Mouse (Mus musculus) heart, adult 18-20 months (tissue): ENCODE measurements around the gene Zfp57. TPM values are rescaled to one million over a fixed set of nuclear protein-coding genes. Genes with fewer than 3 reads are reported as not detected.

Experiments
- DNase-seq, 2 experiments: peaks; one replicate each; pipeline ENCODE4 v3.0.0; 2021 to 2022; ENCODE audit warnings: mixed read lengths in 1 of 2
- total RNA-seq, 2 experiments: library from RNA; stranded (reverse); gene quantifications; 2 replicates each; pipeline ENCODE4 v1.2.3; 2021

Zfp57 gene
- total RNA-seq, 2 experiments from 2014 or later, result 1.7 to 2.0 TPM

- peak; percentile 84 to 90 for DNase-seq
These were observed 44.8 kb downstream of the Zfp57 start, which contains the start of gene Gabbr1 for GRCm38 (mm10) chr17:37045611-37046311. Gene Gabbr1, plus strand, starts transcription at chr17:37045966.

GRCm38 (mm10) chr17:37046312-37047112, 45.5 kb downstream of the Zfp57 start:
- peak; percentile 66 to 68 for DNase-seq

GRCm38 (mm10) chr17:37047332-37047976, 46.5 kb downstream of the Zfp57 start:
- DNase-seq, result no peak

- no peak for DNase-seq
These were observed 47.0 kb downstream of the Zfp57 start for GRCm38 (mm10) chr17:37047981-37048380.

- no peak for DNase-seq
These were observed 47.4 kb downstream of the Zfp57 start for GRCm38 (mm10) chr17:37048383-37048782.

GRCm38 (mm10) chr17:37049570-37050310, 48.8 kb downstream of the Zfp57 start:
- DNase-seq, result peak; percentile 59 to 85

- peak; percentile 86 for DNase-seq
These were observed 49.4 kb downstream of the Zfp57 start for GRCm38 (mm10) chr17:37050399-37050798.

- peak in 1 of 2 experiments; percentile 10 for DNase-seq
These were observed 49.9 kb downstream of the Zfp57 start for GRCm38 (mm10) chr17:37050876-37051275.

GRCm38 (mm10) chr17:37051745-37052144, 50.8 kb downstream of the Zfp57 start:
- DNase-seq, result no peak

GRCm38 (mm10) chr17:37056957-37057356, 56.0 kb downstream of the Zfp57 start:
- DNase-seq, result no peak

Other genes starting within 250 kb of the Zfp57 start
- gene H2-M10.5, start 228.3 kb upstream of the Zfp57 start, total RNA-seq, result not detected
- not detected for gene H2-M10.6, start 189.0 kb upstream of the Zfp57 start, total RNA-seq
- gene Trim26, start 164.0 kb upstream of the Zfp57 start, total RNA-seq, result 10 to 100 TPM; 17.8 to 18.5 TPM
- not detected for gene Trim15, start 134.0 kb upstream of the Zfp57 start, total RNA-seq
- under 1 TPM; 0.33 to 0.35 TPM for gene Trim10, start 131.6 kb upstream of the Zfp57 start, total RNA-seq
- not detected for gene Trim40, start 111.0 kb upstream of the Zfp57 start, total RNA-seq
- gene Trim31, start 103.0 kb upstream of the Zfp57 start, total RNA-seq, result not detected
- under 1 TPM; 0.72 to 0.87 TPM for gene Rnf39, start 58.2 kb upstream of the Zfp57 start, total RNA-seq
- 100 to 1,000 TPM in 1 of 2 experiments, 10 to 100 TPM in 1; 95.7 to 113 TPM for gene Ppp1r11, start 49.4 kb upstream of the Zfp57 start, total RNA-seq
- 10 to 100 TPM; 29.1 to 31.1 TPM for gene Znrd1, start 42.6 kb upstream of the Zfp57 start, total RNA-seq
- 10 to 100 TPM; 15.1 to 16.2 TPM for gene Znrd1as, start 42.6 kb upstream of the Zfp57 start, total RNA-seq
- gene 2410137M14Rik, start 19.9 kb upstream of the Zfp57 start, total RNA-seq, result 1 to 10 TPM in 1 of 2 experiments, under 1 TPM in 1; 0.90 to 1.0 TPM
- gene H2-M5, start 11.6 kb upstream of the Zfp57 start, total RNA-seq, result not detected
- not detected for gene Mog, start 22.2 kb downstream of the Zfp57 start, total RNA-seq
- 1 to 10 TPM; 6.0 to 8.2 TPM for gene Gabbr1, start 44.8 kb downstream of the Zfp57 start, total RNA-seq
- gene Olfr90, start 87.3 kb downstream of the Zfp57 start, total RNA-seq, result not detected
- gene Olfr91, start 97.1 kb downstream of the Zfp57 start, total RNA-seq, result not detected
- not detected for gene Olfr92, start 118.9 kb downstream of the Zfp57 start, total RNA-seq
- gene Olfr93, start 160.3 kb downstream of the Zfp57 start, total RNA-seq, result not detected
- gene Ubd, start 192.7 kb downstream of the Zfp57 start, total RNA-seq, result 1 to 10 TPM in 1 of 2 experiments, not detected in 1; 1.2 TPM
- not detected for gene Olfr94, start 199.8 kb downstream of the Zfp57 start, total RNA-seq
- gene Olfr95, start 212.0 kb downstream of the Zfp57 start, total RNA-seq, result not detected
- gene Olfr96, start 219.0 kb downstream of the Zfp57 start, total RNA-seq, result not detected
- gene Olfr97, start 236.2 kb downstream of the Zfp57 start, total RNA-seq, result not detected